Mouse (Mus musculus): Measurements from ENCODE around the gene Sirt4. TPM values are rescaled to one million over a fixed set of nuclear protein-coding genes. Genes with fewer than 3 reads are reported as not detected.

Gene Sirt4
- polyA plus RNA-seq, 2 experiments from 2014 or later, result 10.4 to 14.9 TPM

- no peak for ATAC-seq
Observed at GRCm38 (mm10) chr5:115491771-115492322, 7.3 kb upstream of the Sirt4 start.

GRCm38 (mm10) chr5:115491076-115491475 is 6.6 kb upstream of the Sirt4 start:
- ATAC-seq, result no peak

DNA sequence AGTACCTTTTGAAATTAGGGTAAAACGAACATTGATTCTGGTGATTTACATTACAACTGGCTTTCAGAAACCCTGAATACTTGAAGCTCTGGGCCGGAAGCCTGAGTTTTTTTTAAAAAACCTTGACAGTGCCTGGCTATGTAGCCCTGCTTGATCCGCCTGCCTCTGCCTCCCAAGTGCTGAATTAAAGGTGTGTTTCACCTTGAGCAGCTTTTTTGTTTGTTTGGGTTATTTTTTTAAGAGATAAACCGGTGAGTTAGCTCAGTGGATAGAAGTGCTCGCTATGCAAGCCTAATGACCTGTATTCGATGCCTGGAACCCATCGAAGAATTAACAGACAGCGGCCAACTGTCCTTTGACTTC is 6.1 kb upstream of the Sirt4 start:
- peak; percentile 33 for ATAC-seq

GRCm38 (mm10) chr5:115489699-115490637 is 5.4 kb upstream of the Sirt4 start:
- peak; percentile 59 for ATAC-seq

DNA sequence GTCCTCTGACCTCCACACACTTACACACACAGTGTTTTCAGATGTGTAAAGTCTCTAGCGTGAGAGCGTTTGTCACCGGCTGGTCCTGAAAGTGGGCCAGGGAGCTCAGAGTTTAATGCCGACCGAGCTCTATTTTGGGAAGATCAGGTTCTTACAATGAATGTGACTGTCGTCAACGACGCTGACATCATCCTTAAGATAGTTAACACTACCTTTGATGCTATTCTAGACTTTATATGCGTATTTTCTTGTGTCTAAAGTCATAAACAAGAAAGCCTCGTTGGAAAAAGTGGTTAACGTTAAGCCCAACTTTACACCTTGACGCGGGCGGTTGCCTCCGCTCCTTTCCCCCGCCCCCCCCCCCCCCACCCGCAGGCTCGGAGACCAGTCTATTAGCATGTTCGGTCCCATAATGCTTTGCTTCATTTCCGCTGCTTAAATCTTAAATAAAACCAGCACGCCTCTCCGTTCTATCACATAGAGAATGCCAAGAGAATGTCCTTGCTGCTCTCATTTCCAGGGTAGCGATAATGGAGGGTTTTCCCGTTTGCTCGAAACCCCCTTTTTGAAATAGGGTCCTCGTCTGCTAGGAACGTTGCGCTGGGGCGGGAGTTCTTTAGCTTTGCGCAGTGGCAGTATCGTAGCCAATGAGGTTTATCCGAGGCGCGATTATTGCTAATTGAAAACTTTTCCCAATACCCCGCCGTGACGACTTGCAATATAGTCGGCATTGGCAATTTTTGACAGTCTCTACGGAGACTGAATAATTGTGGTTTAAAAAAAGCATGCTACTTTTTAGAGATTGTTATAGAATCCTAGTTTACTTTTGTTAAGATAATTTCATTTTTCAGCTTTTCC is 4.5 kb upstream of the Sirt4 start:
- ATAC-seq, result peak; percentile 53

DNA sequence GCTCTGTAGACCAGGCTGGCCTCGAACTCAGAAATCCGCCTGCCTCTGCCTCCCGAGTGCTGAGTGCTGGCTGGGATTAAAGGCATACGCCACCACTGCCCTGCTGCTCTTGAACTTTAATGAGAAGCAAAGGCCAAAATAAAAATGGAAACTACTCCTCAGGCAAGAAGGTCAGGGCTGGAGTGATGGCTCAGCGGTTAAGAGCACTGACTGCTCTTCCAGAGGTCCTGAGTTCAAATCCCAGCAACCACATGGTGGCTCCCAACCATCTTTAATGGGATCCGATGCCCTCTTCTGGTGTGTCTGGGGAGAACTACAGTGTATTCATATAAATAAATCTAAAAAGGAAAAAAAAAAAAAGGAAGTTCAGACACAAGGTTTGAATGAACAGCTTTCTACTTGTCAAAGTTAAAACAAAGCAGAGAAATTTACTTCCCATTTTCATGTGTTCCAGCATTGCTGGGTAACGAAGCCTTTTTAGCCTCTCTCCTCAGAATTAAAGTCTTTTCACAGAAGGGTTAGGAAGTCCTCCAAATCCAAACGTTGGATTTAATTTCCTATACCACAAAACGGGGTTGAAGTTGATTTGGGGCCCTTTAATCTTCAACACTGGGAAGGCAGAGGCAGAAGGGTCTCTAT is 3.5 kb upstream of the Sirt4 start:
- no peak for ATAC-seq

GRCm38 (mm10) chr5:115487353-115487752 is 2.8 kb upstream of the Sirt4 start:
- ATAC-seq, result no peak

- no peak for ATAC-seq
Observed at GRCm38 (mm10) chr5:115486726-115487125, 2.2 kb upstream of the Sirt4 start.

GRCm38 (mm10) chr5:115485489-115486205 is 1.1 kb upstream of the Sirt4 start:
- ATAC-seq, result no peak

- ATAC-seq, result no peak
Observed at GRCm38 (mm10) chr5:115484996-115485395, 471 bp upstream of the Sirt4 start.

- ATAC-seq, result no peak
Observed at GRCm38 (mm10) chr5:115483385-115483784, 1.1 kb downstream of the Sirt4 start.

- ATAC-seq, result no peak
Observed at GRCm38 (mm10) chr5:115482390-115483265, 1.9 kb downstream of the Sirt4 start.

- no peak for ATAC-seq
Observed at GRCm38 (mm10) chr5:115480101-115480500, 4.4 kb downstream of the Sirt4 start.

DNA sequence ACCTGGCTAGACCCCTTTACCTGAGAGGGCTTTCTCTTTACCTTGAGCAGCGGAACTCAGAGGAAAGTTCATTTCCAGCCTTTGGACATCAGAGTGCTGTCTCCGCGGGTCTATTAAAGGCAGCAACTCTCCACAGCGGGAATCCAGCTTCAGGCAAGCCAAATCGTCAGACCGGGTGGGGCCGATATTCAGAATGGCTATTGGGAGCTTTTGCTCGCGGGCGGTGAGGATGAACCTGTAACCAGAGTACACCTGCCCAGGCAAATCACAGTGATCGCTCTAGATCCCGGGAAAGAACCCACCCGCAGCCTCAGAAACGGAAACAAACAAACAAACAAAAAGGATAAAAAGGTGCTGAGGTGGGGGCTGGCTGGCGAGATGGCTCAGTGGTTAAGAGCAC is 5.0 kb downstream of the Sirt4 start:
- no peak for ATAC-seq

- ATAC-seq, result no peak
Observed at GRCm38 (mm10) chr5:115476107-115476727, 8.3 kb downstream of the Sirt4 start.

DNA sequence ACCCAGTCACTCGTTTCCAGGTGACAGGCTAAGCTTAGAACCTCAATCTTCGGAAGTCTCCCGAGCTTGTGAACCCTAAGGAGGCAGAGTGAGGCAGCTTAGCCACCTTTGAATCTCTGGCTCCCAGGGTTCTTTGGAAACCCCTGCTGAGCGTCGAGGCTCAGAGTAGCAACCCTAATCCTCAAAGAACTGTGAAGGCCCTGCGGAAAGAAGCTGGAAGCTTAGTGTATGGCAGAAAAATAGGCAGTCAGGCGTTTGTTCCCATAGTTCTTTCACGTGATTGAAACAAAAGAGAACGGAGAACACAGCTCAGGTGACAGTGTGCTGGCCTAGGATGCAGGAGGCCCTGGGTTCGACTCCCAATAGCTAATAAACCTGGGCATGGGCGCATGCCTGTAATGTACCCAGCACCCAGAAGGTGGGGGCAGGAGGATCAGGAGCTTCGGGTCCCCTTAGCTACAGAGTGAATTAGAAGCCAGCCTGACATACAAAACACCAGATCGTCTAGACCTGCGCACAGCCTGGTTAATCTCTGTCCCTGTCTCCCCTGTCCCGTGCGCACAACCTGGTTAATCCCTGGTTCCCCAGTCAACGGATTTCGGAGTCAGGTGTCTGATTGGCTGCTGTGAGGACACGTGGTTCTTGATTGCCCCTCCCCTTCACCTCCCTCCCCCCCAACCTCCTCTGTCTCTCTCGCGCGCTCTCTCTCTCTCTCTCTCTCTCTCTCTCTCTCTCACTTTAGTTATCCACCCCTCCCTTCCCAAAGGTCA is 9.0 kb downstream of the Sirt4 start:
- ATAC-seq, result no peak

DNA sequence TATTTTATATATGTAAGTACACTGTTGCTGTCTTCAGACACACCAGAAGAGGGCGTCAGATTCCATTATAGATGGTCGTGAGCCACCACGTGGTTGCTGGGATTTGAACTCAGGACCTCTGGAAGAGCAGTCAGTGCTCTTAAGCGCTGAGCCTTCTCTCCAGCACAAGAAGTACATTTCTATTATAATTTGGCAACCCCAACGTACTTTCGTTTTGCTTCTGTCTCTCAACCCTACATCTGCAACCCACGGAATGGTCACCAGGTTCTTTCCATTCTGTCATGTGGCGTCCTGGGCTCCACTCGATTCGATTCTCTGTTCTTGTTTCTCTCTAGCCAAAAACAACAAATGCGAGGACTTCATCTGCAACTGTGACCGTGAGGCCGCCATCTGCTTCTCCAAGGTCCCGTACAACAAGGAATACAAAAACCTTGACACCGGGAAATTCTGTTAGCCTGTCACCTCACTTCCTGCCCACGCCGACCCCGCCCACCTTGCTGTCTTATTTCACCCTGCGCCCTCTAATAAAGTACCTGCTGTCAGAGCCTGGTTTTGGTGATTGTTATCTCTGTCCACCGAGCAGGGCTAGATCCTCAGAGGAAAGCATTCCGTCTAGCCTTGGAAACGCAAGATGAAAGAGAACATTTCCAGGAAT is 10.2 kb downstream of the Sirt4 start:
- ATAC-seq, result peak; percentile 66

DNA sequence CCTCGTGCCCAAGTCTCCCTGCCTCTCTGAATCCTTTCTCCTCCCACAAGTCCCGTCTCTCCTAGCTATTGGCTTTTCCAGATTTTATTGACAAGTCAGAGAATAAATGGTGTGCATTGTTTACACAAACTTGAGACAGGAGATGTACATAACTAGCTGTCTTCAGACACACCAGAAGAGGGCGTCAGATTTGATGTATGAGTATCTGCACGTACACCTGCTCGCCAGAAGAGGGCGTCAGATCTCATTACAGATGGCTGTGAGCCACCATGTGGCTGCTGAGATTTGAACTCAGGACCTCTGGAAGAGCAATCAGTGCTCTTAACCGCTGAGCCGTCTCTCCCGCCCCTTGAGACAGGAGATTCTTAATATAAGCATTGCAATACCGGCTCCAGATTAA is 11.3 kb downstream of the Sirt4 start:
- no peak for ATAC-seq

Measured in activated CD4-positive, CD25-positive, alpha-beta regulatory T cell, adult 4 months (primary cell).